Mouse (Mus musculus): ENCODE measurements at regions not wholly inside any gene's neighbourhood (a gene's known extent, or its start where the extent isn't known, plus 50 kb on each side); places are given as distances from the start of the nearest gene placed in this dataset.

- Histone ChIP-seq H3K36me3 (ENCODE audit: control insufficient read depth, insufficient read depth, low read length) (no peaks in the 10 kb centered on the region), H3K27ac (ENCODE audit: low read depth, low read length) (no peak overlapping the region), H3K9ac (ENCODE audit: low read length) (no peak overlapping the region), H3K4me3 (ENCODE audit: low read depth, low read length) (no peak overlapping the region), H3K27me3 (ENCODE audit: control insufficient read depth, insufficient read depth, low read length) (no peaks in the 10 kb centered on the region), H3K4me2 (no peak overlapping the region), H3K4me1 (ENCODE audit: control insufficient read depth, insufficient read depth, low read length) (no peaks in the 10 kb centered on the region), H3K9me3 (ENCODE audit: control insufficient read depth, low read length) (no peaks in the 10 kb centered on the region)
- ATAC-seq (ENCODE audit: low FRiP score) = no peak
- WGBS = 79% methylated on average over 7 of the region's 7 CpGs
- DNase-seq (ENCODE audit: low spot score, missing footprints) = no peak
Observed at GRCm38 (mm10) chr1:184384088-184384823, 348.2 kb downstream of the Hlx start.

GRCm38 (mm10) chr1:184378665-184379064 is 344.6 kb upstream of the 1700056E22Rik start:
- Histone ChIP-seq H3K9ac (ENCODE audit: low read length) (no peak overlapping the region), H3K27me3 (ENCODE audit: control insufficient read depth, insufficient read depth, low read length) (no peaks in the 10 kb centered on the region), H3K27ac (ENCODE audit: low read depth, low read length) (no peak overlapping the region), H3K36me3 (ENCODE audit: control insufficient read depth, insufficient read depth, low read length) (no peaks in the 10 kb centered on the region), H3K4me3 (ENCODE audit: low read depth, low read length) (no peak overlapping the region), H3K4me2 (no peak overlapping the region), H3K4me1 (ENCODE audit: control insufficient read depth, insufficient read depth, low read length) (no peaks in the 10 kb centered on the region), H3K9me3 (ENCODE audit: control insufficient read depth, low read length) (no peaks in the 10 kb centered on the region)
- no peak for DNase-seq (ENCODE audit: low spot score, missing footprints)
- WGBS = 97% methylated on average over 1 of the region's 1 CpGs
- no peak for ATAC-seq (ENCODE audit: low FRiP score)

- DNase-seq (ENCODE audit: low spot score, missing footprints) (no peak), ATAC-seq (ENCODE audit: low FRiP score) (no peak)
- Histone ChIP-seq H3K9me3 (ENCODE audit: control insufficient read depth, low read length) (no peaks in the 10 kb centered on the region), H3K4me3 (ENCODE audit: low read depth, low read length) (no peak overlapping the region), H3K36me3 (ENCODE audit: control insufficient read depth, insufficient read depth, low read length) (no peaks in the 10 kb centered on the region), H3K9ac (ENCODE audit: low read length) (no peak overlapping the region), H3K4me2 (no peak overlapping the region), H3K27ac (ENCODE audit: low read depth, low read length) (no peak overlapping the region), H3K27me3 (ENCODE audit: control insufficient read depth, insufficient read depth, low read length) (no peaks in the 10 kb centered on the region), H3K4me1 (ENCODE audit: control insufficient read depth, insufficient read depth, low read length) (no peaks in the 10 kb centered on the region)
Observed at GRCm38 (mm10) chr1:184365026-184365425, 330.9 kb upstream of the 1700056E22Rik start.

- H3K27me3 ChIP-seq (ENCODE audit: control insufficient read depth, insufficient read depth, low read length) = no peaks in the 10 kb centered on the region
- no peak overlapping the region for H3K27ac ChIP-seq (ENCODE audit: low read depth, low read length)
- H3K36me3 ChIP-seq (ENCODE audit: control insufficient read depth, insufficient read depth, low read length) = no peaks in the 10 kb centered on the region
- H3K4me1 ChIP-seq (ENCODE audit: control insufficient read depth, insufficient read depth, low read length) = no peaks in the 10 kb centered on the region
- DNase-seq (ENCODE audit: low spot score, missing footprints) = no peak
- 82% methylated on average over 6 of the region's 6 CpGs for WGBS
- no peak overlapping the region for H3K4me3 ChIP-seq (ENCODE audit: low read depth, low read length)
- no peak overlapping the region for H3K4me2 ChIP-seq
- H3K9me3 ChIP-seq (ENCODE audit: control insufficient read depth, low read length) = no peaks in the 10 kb centered on the region
- no peak overlapping the region for H3K9ac ChIP-seq (ENCODE audit: low read length)
- no peak for ATAC-seq (ENCODE audit: low FRiP score)
Observed at GRCm38 (mm10) chr1:184358226-184358568, 324.1 kb upstream of the 1700056E22Rik start.

GRCm38 (mm10) chr1:184357474-184358225 is 323.5 kb upstream of the 1700056E22Rik start:
- no peaks in the 10 kb centered on the region for H3K4me1 ChIP-seq (ENCODE audit: control insufficient read depth, insufficient read depth, low read length)
- no peaks in the 10 kb centered on the region for H3K27me3 ChIP-seq (ENCODE audit: control insufficient read depth, insufficient read depth, low read length)
- no peak overlapping the region for H3K27ac ChIP-seq (ENCODE audit: low read depth, low read length)
- 84% methylated on average over 4 of the region's 4 CpGs for WGBS
- ATAC-seq (ENCODE audit: low FRiP score) = no peak
- H3K4me2 ChIP-seq = no peak overlapping the region
- no peak overlapping the region for H3K9ac ChIP-seq (ENCODE audit: low read length)
- no peak for DNase-seq (ENCODE audit: low spot score, missing footprints)
- no peak overlapping the region for H3K4me3 ChIP-seq (ENCODE audit: low read depth, low read length)
- no peaks in the 10 kb centered on the region for H3K36me3 ChIP-seq (ENCODE audit: control insufficient read depth, insufficient read depth, low read length)
- no peaks in the 10 kb centered on the region for H3K9me3 ChIP-seq (ENCODE audit: control insufficient read depth, low read length)

- ATAC-seq (ENCODE audit: low FRiP score) (no peak), DNase-seq (ENCODE audit: low spot score, missing footprints) (no peak)
- Histone ChIP-seq H3K4me3 (ENCODE audit: low read depth, low read length) (no peak overlapping the region), H3K27ac (ENCODE audit: low read depth, low read length) (no peak overlapping the region), H3K9ac (ENCODE audit: low read length) (no peak overlapping the region), H3K27me3 (ENCODE audit: control insufficient read depth, insufficient read depth, low read length) (no peaks in the 10 kb centered on the region), H3K4me2 (no peak overlapping the region), H3K4me1 (ENCODE audit: control insufficient read depth, insufficient read depth, low read length) (no peaks in the 10 kb centered on the region), H3K9me3 (ENCODE audit: control insufficient read depth, low read length) (no peaks in the 10 kb centered on the region), H3K36me3 (ENCODE audit: control insufficient read depth, insufficient read depth, low read length) (no peaks in the 10 kb centered on the region)
- WGBS = 79% methylated on average over 8 of the region's 8 CpGs
Observed at GRCm38 (mm10) chr1:184353832-184354449, 319.8 kb upstream of the 1700056E22Rik start.

- Histone ChIP-seq H3K9me3 (ENCODE audit: control insufficient read depth, low read length) (no peaks in the 10 kb centered on the region), H3K4me2 (no peak overlapping the region), H3K27me3 (ENCODE audit: control insufficient read depth, insufficient read depth, low read length) (no peaks in the 10 kb centered on the region), H3K4me1 (ENCODE audit: control insufficient read depth, insufficient read depth, low read length) (no peaks in the 10 kb centered on the region), H3K4me3 (ENCODE audit: low read depth, low read length) (no peak overlapping the region), H3K36me3 (ENCODE audit: control insufficient read depth, insufficient read depth, low read length) (no peaks in the 10 kb centered on the region), H3K27ac (ENCODE audit: low read depth, low read length) (no peak overlapping the region), H3K9ac (ENCODE audit: low read length) (no peak overlapping the region)
- ATAC-seq (ENCODE audit: low FRiP score) (no peak), DNase-seq (ENCODE audit: low spot score, missing footprints) (no peak)
- WGBS = 84% methylated on average over 5 of the region's 5 CpGs
Observed at GRCm38 (mm10) chr1:184351760-184352159, 317.7 kb upstream of the 1700056E22Rik start.

GRCm38 (mm10) chr1:184344829-184345228 is 310.7 kb upstream of the 1700056E22Rik start:
- no peak overlapping the region for H3K4me2 ChIP-seq
- H3K36me3 ChIP-seq (ENCODE audit: control insufficient read depth, insufficient read depth, low read length) = no peaks in the 10 kb centered on the region
- ATAC-seq (ENCODE audit: low FRiP score) = no peak
- H3K27me3 ChIP-seq (ENCODE audit: control insufficient read depth, insufficient read depth, low read length) = no peaks in the 10 kb centered on the region
- H3K4me1 ChIP-seq (ENCODE audit: control insufficient read depth, insufficient read depth, low read length) = no peaks in the 10 kb centered on the region
- 74% methylated on average over 2 of the region's 2 CpGs for WGBS
- DNase-seq (ENCODE audit: low spot score, missing footprints) = no peak
- no peak overlapping the region for H3K4me3 ChIP-seq (ENCODE audit: low read depth, low read length)
- H3K9me3 ChIP-seq (ENCODE audit: control insufficient read depth, low read length) = no peaks in the 10 kb centered on the region
- H3K27ac ChIP-seq (ENCODE audit: low read depth, low read length) = no peak overlapping the region
- no peak overlapping the region for H3K9ac ChIP-seq (ENCODE audit: low read length)

- H3K27ac ChIP-seq (ENCODE audit: low read depth, low read length) = no peak overlapping the region
- H3K4me3 ChIP-seq (ENCODE audit: low read depth, low read length) = no peak overlapping the region
- WGBS = 75% methylated on average over 3 of the region's 3 CpGs
- no peaks in the 10 kb centered on the region for H3K36me3 ChIP-seq (ENCODE audit: control insufficient read depth, insufficient read depth, low read length)
- DNase-seq (ENCODE audit: low spot score, missing footprints) (no peak), ATAC-seq (ENCODE audit: low FRiP score) (no peak)
- H3K27me3 ChIP-seq (ENCODE audit: control insufficient read depth, insufficient read depth, low read length) = no peaks in the 10 kb centered on the region
- no peaks in the 10 kb centered on the region for H3K4me1 ChIP-seq (ENCODE audit: control insufficient read depth, insufficient read depth, low read length)
- H3K9me3 ChIP-seq (ENCODE audit: control insufficient read depth, low read length) = no peaks in the 10 kb centered on the region
- no peak overlapping the region for H3K9ac ChIP-seq (ENCODE audit: low read length)
- no peak overlapping the region for H3K4me2 ChIP-seq
Observed at GRCm38 (mm10) chr1:184335952-184336351, 301.9 kb upstream of the 1700056E22Rik start.

Measured in midbrain, embryonic 11.5 days (tissue).